Mouse (Mus musculus): Measurements from ENCODE around the gene Dsn1.

DNA sequence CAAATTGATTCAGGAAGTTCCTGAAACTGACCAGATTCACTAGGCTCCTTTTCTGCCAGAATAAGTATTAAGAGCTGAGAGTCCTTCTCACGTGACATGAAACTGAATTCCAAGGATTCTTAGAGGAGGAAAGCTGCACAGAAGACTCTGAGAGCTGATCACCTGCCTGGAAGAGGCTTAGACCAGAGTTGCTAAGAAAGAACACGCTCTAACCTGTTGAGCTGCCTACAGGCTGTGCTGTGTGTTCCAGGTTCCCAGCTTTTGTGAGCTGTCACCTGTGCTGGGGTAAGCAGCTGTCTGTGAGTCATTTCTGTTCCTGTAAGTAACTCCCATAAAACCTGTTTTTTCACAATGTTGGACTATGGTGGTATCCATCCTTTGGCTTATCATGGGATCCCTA is 39.0 kb upstream of the Dsn1 start:
- no peak for TF ChIP-seq CEBPB (IDR thresholded peaks at IDR 0.05; ENCODE audit: insufficient read depth, poor library complexity, severe bottlenecking)
- no peak for TF ChIP-seq POLR2AphosphoS2 (IDR thresholded peaks at IDR 0.05; ENCODE audit: insufficient read length, low read depth)
- no peak for TF ChIP-seq USF1 (IDR thresholded peaks at IDR 0.05; ENCODE audit: low read depth)
- no peak for TF ChIP-seq REST (IDR thresholded peaks at IDR 0.05; ENCODE audit: insufficient read depth, insufficient read length)
- TF ChIP-seq POLR2A (IDR thresholded peaks at IDR 0.05; ENCODE audit: insufficient read length, low read depth): no peak
- TF ChIP-seq E2F4 (IDR thresholded peaks at IDR 0.05; ENCODE audit: insufficient read depth): no peak
- TF ChIP-seq TCF12 (IDR thresholded peaks at IDR 0.05; ENCODE audit: insufficient read depth, poor library complexity, severe bottlenecking): no peak
- no peak for TF ChIP-seq SRF (IDR thresholded peaks at IDR 0.05; ENCODE audit: control insufficient read depth, insufficient read length, low read depth)
- no peak for TF ChIP-seq TCF3 (IDR thresholded peaks at IDR 0.05; ENCODE audit: insufficient read length, low read depth)
- TF ChIP-seq MYOD1 (IDR thresholded peaks at IDR 0.05; ENCODE audit: control insufficient read depth in 1 of 3, insufficient read length in 2 of 3, low read depth in 2 of 3): no peak
- TF ChIP-seq MYOG (IDR thresholded peaks at IDR 0.05; ENCODE audit: control insufficient read depth in 1 of 3, insufficient read depth in 1 of 3, insufficient read length in 2 of 3, low read depth in 2 of 3): peak in 1 of 3 experiments; percentile 29
- no peak for TF ChIP-seq MAX (IDR thresholded peaks at IDR 0.05; ENCODE audit: low read depth)
